Mouse (Mus musculus): ENCODE measurements around the gene Nup188. TPM values are rescaled to one million over a fixed set of nuclear protein-coding genes. Genes with fewer than 3 reads are reported as not detected.

The Nup188 gene
- polyA plus RNA-seq (2014; fragmentation: Illumina TruSeq; extraction: RNeasy Lipid Tissue Mini Kit (QIAGEN cat#74804)) = 31.1 TPM

GRCm38 (mm10) chr2:30286192-30287026 lies at the start of gene Nup188, which contains the start of gene Dolk:
Gene Nup188 (plus strand): TSS chr2:30286397.
Gene Dolk (minus strand): TSS chr2:30286334.

GRCm38 (mm10) chr2:30237199-30237880 lies 48.9 kb upstream of the Nup188 start, which contains the start of gene Lrrc8a:
Gene Lrrc8a (plus strand): TSS chr2:30237715.

GRCm38 (mm10) chr2:30240267-30240666 lies 45.9 kb upstream of the Nup188 start, which contains the start of gene Gm28035:
Gene Gm28035 (plus strand): TSS chr2:30240567.

GRCm38 (mm10) chr2:30265767-30266253 lies 20.4 kb upstream of the Nup188 start, which contains the start of gene Phyhd1:
Gene Phyhd1 (plus strand): TSS chr2:30266203.

GRCm38 (mm10) chr2:30280743-30281142 lies 5.5 kb upstream of the Nup188 start, which contains the start of gene Gm28038:
Gene Gm28038 (plus strand): TSS chr2:30281043.

GRCm38 (mm10) chr2:30358533-30359531 lies 72.6 kb downstream of the Nup188 start, which contains the start of gene Sh3glb2:
Gene Sh3glb2 (minus strand): TSS chr2:30359337.

GRCm38 (mm10) chr2:30363773-30364650 lies 77.8 kb downstream of the Nup188 start, which contains the start of gene Miga2:
Gene Miga2 (plus strand): TSS chr2:30364233.

GRCm38 (mm10) chr2:30392114-30392576 lies 105.9 kb downstream of the Nup188 start, which contains the start of gene Dolpp1:
Gene Dolpp1 (plus strand): TSS chr2:30392254.

Other genes with a start within 250 kb of the Nup188 start
- gene Wdr34, start 237.5 kb upstream of the Nup188 start, polyA plus RNA-seq (2014; fragmentation: Illumina TruSeq; extraction: RNeasy Lipid Tissue Mini Kit (QIAGEN cat#74804)) = 0.83 TPM
- gene Set, start 229.0 kb upstream of the Nup188 start, polyA plus RNA-seq (2014; fragmentation: Illumina TruSeq; extraction: RNeasy Lipid Tissue Mini Kit (QIAGEN cat#74804)) = 804 TPM
- not detected for gene Pkn3, start 208.7 kb upstream of the Nup188 start, polyA plus RNA-seq (2014; fragmentation: Illumina TruSeq; extraction: RNeasy Lipid Tissue Mini Kit (QIAGEN cat#74804))
- 1.3 TPM for gene Zdhhc12, start 192.7 kb upstream of the Nup188 start, polyA plus RNA-seq (2014; fragmentation: Illumina TruSeq; extraction: RNeasy Lipid Tissue Mini Kit (QIAGEN cat#74804))
- gene Zer1, start 161.8 kb upstream of the Nup188 start, polyA plus RNA-seq (2014; fragmentation: Illumina TruSeq; extraction: RNeasy Lipid Tissue Mini Kit (QIAGEN cat#74804)) = 1.5 TPM
- 11.6 TPM for gene Tbc1d13, start 152.7 kb upstream of the Nup188 start, polyA plus RNA-seq (2014; fragmentation: Illumina TruSeq; extraction: RNeasy Lipid Tissue Mini Kit (QIAGEN cat#74804))
- not detected for gene Endog, start 114.9 kb upstream of the Nup188 start, polyA plus RNA-seq (2014; fragmentation: Illumina TruSeq; extraction: RNeasy Lipid Tissue Mini Kit (QIAGEN cat#74804))
- gene Spout1, start 107.9 kb upstream of the Nup188 start, polyA plus RNA-seq (2014; fragmentation: Illumina TruSeq; extraction: RNeasy Lipid Tissue Mini Kit (QIAGEN cat#74804)) = 1.5 TPM
- gene Kyat1, start 80.5 kb upstream of the Nup188 start, polyA plus RNA-seq (2014; fragmentation: Illumina TruSeq; extraction: RNeasy Lipid Tissue Mini Kit (QIAGEN cat#74804)) = 0.31 TPM
- 2.5 TPM for gene Lrrc8a, start 48.7 kb upstream of the Nup188 start, polyA plus RNA-seq (2014; fragmentation: Illumina TruSeq; extraction: RNeasy Lipid Tissue Mini Kit (QIAGEN cat#74804))
- gene Gm28035, start 45.8 kb upstream of the Nup188 start, polyA plus RNA-seq (2014; fragmentation: Illumina TruSeq; extraction: RNeasy Lipid Tissue Mini Kit (QIAGEN cat#74804)) = not detected
- gene Phyhd1, start 20.2 kb upstream of the Nup188 start, polyA plus RNA-seq (2014; fragmentation: Illumina TruSeq; extraction: RNeasy Lipid Tissue Mini Kit (QIAGEN cat#74804)) = 2.3 TPM
- gene Gm28038, start 5.4 kb upstream of the Nup188 start, polyA plus RNA-seq (2014; fragmentation: Illumina TruSeq; extraction: RNeasy Lipid Tissue Mini Kit (QIAGEN cat#74804)) = 7.3 TPM
- 6.8 TPM for gene Dolk, start 63 bp upstream of the Nup188 start, polyA plus RNA-seq (2014; fragmentation: Illumina TruSeq; extraction: RNeasy Lipid Tissue Mini Kit (QIAGEN cat#74804))
- not detected for gene Sh3glb2, start 72.9 kb downstream of the Nup188 start, polyA plus RNA-seq (2014; fragmentation: Illumina TruSeq; extraction: RNeasy Lipid Tissue Mini Kit (QIAGEN cat#74804))
- 0.29 TPM for gene Miga2, start 77.8 kb downstream of the Nup188 start, polyA plus RNA-seq (2014; fragmentation: Illumina TruSeq; extraction: RNeasy Lipid Tissue Mini Kit (QIAGEN cat#74804))
- not detected for gene Dolpp1, start 105.9 kb downstream of the Nup188 start, polyA plus RNA-seq (2014; fragmentation: Illumina TruSeq; extraction: RNeasy Lipid Tissue Mini Kit (QIAGEN cat#74804))
- 4.6 TPM for gene Crat, start 129.4 kb downstream of the Nup188 start, polyA plus RNA-seq (2014; fragmentation: Illumina TruSeq; extraction: RNeasy Lipid Tissue Mini Kit (QIAGEN cat#74804))
- 2.7 TPM for gene Ptpa, start 129.6 kb downstream of the Nup188 start, polyA plus RNA-seq (2014; fragmentation: Illumina TruSeq; extraction: RNeasy Lipid Tissue Mini Kit (QIAGEN cat#74804))
- gene Ier5l, start 187.8 kb downstream of the Nup188 start, polyA plus RNA-seq (2014; fragmentation: Illumina TruSeq; extraction: RNeasy Lipid Tissue Mini Kit (QIAGEN cat#74804)) = 0.31 TPM

All from ovary, adult 10 weeks (tissue).